Mouse (Mus musculus): ENCODE results near the gene Gpr19. TPM values are rescaled to one million over a fixed set of nuclear protein-coding genes. Genes with fewer than 3 reads are reported as not detected.

Gene Gpr19
- total and polyA plus RNA-seq, 2 experiments: 4.7 to 6.9 TPM

GRCm38 (mm10) chr6:134849461-134849860 lies 48.9 kb downstream of the Gpr19 start:
- Histone ChIP-seq H3K27me3 (ENCODE audit: control insufficient read depth, insufficient read depth, low read length) (no peaks in the 10 kb centered on the region), H3K27ac (replicated peaks; ENCODE audit: insufficient read depth, low read depth, low read length) (no peak overlapping the region), H3K4me3 (ENCODE audit: insufficient read depth, low read depth, low read length) (no peak overlapping the region), H3K36me3 (ENCODE audit: control insufficient read depth, insufficient read depth, low read length) (peaks cover 24% of the 10 kb centered on the region), H3K4me1 (ENCODE audit: control insufficient read depth, insufficient read depth, low read length) (no peaks in the 10 kb centered on the region), H3K9ac (ENCODE audit: low read depth, low read length) (no peak overlapping the region), H3K79me2 (ENCODE audit: control insufficient read depth, insufficient read depth, low read length) (no peaks in the 10 kb centered on the region; the same call in 1 of the 2 replicates)
- DNase-seq (ENCODE audit: extremely low read depth, low read depth, low spot score): no peak
- WGBS: 86% methylated on average over 2 of the region's 2 CpGs
- TF ChIP-seq CTCF (IDR thresholded peaks at IDR 0.05; ENCODE audit: low read depth, low read length) (no peak), POLR2A (IDR thresholded peaks at IDR 0.05; ENCODE audit: extremely low read depth, insufficient read depth, low read length) (no peak)

- Histone ChIP-seq H3K27ac (replicated peaks; ENCODE audit: insufficient read depth, low read depth, low read length) (no peak overlapping the region), H3K9ac (ENCODE audit: low read depth, low read length) (no peak overlapping the region), H3K4me3 (ENCODE audit: insufficient read depth, low read depth, low read length) (no peak overlapping the region), H3K4me1 (ENCODE audit: control insufficient read depth, insufficient read depth, low read length) (no peaks in the 10 kb centered on the region), H3K36me3 (ENCODE audit: control insufficient read depth, insufficient read depth, low read length) (peaks cover 21% of the 10 kb centered on the region), H3K79me2 (ENCODE audit: control insufficient read depth, insufficient read depth, low read length) (peaks cover 3% of the 10 kb centered on the region; the same call in 1 of the 2 replicates), H3K27me3 (ENCODE audit: control insufficient read depth, insufficient read depth, low read length) (no peaks in the 10 kb centered on the region)
- DNase-seq (ENCODE audit: extremely low read depth, low read depth, low spot score): no peak
- 88% methylated on average over 5 of the region's 5 CpGs for WGBS
- TF ChIP-seq CTCF (IDR thresholded peaks at IDR 0.05; ENCODE audit: low read depth, low read length) (0 out of 2 replicates have a peak, but pooled peaks have one; percentile 10), POLR2A (IDR thresholded peaks at IDR 0.05; ENCODE audit: extremely low read depth, insufficient read depth, low read length) (no peak)
These were observed 50.0 kb downstream of the Gpr19 start for GRCm38 (mm10) chr6:134848197-134848890.

- Histone ChIP-seq H3K9ac (ENCODE audit: low read depth, low read length) (no peak overlapping the region), H3K27me3 (ENCODE audit: control insufficient read depth, insufficient read depth, low read length) (no peaks in the 10 kb centered on the region), H3K4me3 (ENCODE audit: insufficient read depth, low read depth, low read length) (no peak overlapping the region), H3K79me2 (ENCODE audit: control insufficient read depth, insufficient read depth, low read length) (peaks cover 3% of the 10 kb centered on the region; the same call in 1 of the 2 replicates), H3K4me1 (ENCODE audit: control insufficient read depth, insufficient read depth, low read length) (no peaks in the 10 kb centered on the region), H3K36me3 (ENCODE audit: control insufficient read depth, insufficient read depth, low read length) (peaks cover 25% of the 10 kb centered on the region), H3K27ac (replicated peaks; ENCODE audit: insufficient read depth, low read depth, low read length) (no peak overlapping the region)
- TF ChIP-seq CTCF (IDR thresholded peaks at IDR 0.05; ENCODE audit: low read depth, low read length): no peak
- no peak for TF ChIP-seq POLR2A (IDR thresholded peaks at IDR 0.05; ENCODE audit: extremely low read depth, insufficient read depth, low read length)
- WGBS: 88% methylated on average over 4 of the region's 4 CpGs
- DNase-seq (ENCODE audit: extremely low read depth, low read depth, low spot score): no peak
These were observed 50.8 kb downstream of the Gpr19 start for GRCm38 (mm10) chr6:134847550-134847949.

- 74% methylated on average over 6 of the region's 6 CpGs for WGBS
- peaks cover 18% of the 10 kb centered on the region for H3K36me3 ChIP-seq (ENCODE audit: control insufficient read depth, insufficient read depth, low read length)
- H3K27me3 ChIP-seq (ENCODE audit: control insufficient read depth, insufficient read depth, low read length): no peaks in the 10 kb centered on the region
- TF ChIP-seq CTCF (IDR thresholded peaks at IDR 0.05; ENCODE audit: low read depth, low read length) (no peak), POLR2A (IDR thresholded peaks at IDR 0.05; ENCODE audit: extremely low read depth, insufficient read depth, low read length) (no peak)
- H3K79me2 ChIP-seq (ENCODE audit: control insufficient read depth, insufficient read depth, low read length): peaks cover 3% of the 10 kb centered on the region; the same call in 1 of the 2 replicates
- H3K4me1 ChIP-seq (ENCODE audit: control insufficient read depth, insufficient read depth, low read length): no peaks in the 10 kb centered on the region
- no peak overlapping the region for H3K9ac ChIP-seq (ENCODE audit: low read depth, low read length)
- no peak for DNase-seq (ENCODE audit: extremely low read depth, low read depth, low spot score)
- H3K27ac ChIP-seq (replicated peaks; ENCODE audit: insufficient read depth, low read depth, low read length): no peak overlapping the region
- no peak overlapping the region for H3K4me3 ChIP-seq (ENCODE audit: insufficient read depth, low read depth, low read length)
These were observed 52.1 kb downstream of the Gpr19 start for GRCm38 (mm10) chr6:134846308-134846707.

- Histone ChIP-seq H3K36me3 (ENCODE audit: control insufficient read depth, insufficient read depth, low read length) (peaks cover 13% of the 10 kb centered on the region; the same call in 1 of the 2 replicates), H3K9ac (ENCODE audit: low read depth, low read length) (no peak overlapping the region), H3K27ac (replicated peaks; ENCODE audit: insufficient read depth, low read depth, low read length) (no peak overlapping the region), H3K79me2 (ENCODE audit: control insufficient read depth, insufficient read depth, low read length) (peaks cover 3% of the 10 kb centered on the region; the same call in 1 of the 2 replicates), H3K4me1 (ENCODE audit: control insufficient read depth, insufficient read depth, low read length) (no peaks in the 10 kb centered on the region), H3K4me3 (ENCODE audit: insufficient read depth, low read depth, low read length) (no peak overlapping the region), H3K27me3 (ENCODE audit: control insufficient read depth, insufficient read depth, low read length) (no peaks in the 10 kb centered on the region)
- DNase-seq (ENCODE audit: extremely low read depth, low read depth, low spot score): no peak
- 83% methylated on average over 4 of the region's 4 CpGs for WGBS
- TF ChIP-seq POLR2A (IDR thresholded peaks at IDR 0.05; ENCODE audit: extremely low read depth, insufficient read depth, low read length) (no peak), CTCF (IDR thresholded peaks at IDR 0.05; ENCODE audit: low read depth, low read length) (no peak)
These were observed 52.7 kb downstream of the Gpr19 start for GRCm38 (mm10) chr6:134845726-134846125.

- H3K36me3 ChIP-seq (ENCODE audit: control insufficient read depth, insufficient read depth, low read length): peaks cover 11% of the 10 kb centered on the region; the same call in 1 of the 2 replicates
- no peaks in the 10 kb centered on the region for H3K27me3 ChIP-seq (ENCODE audit: control insufficient read depth, insufficient read depth, low read length)
- no peak for DNase-seq (ENCODE audit: extremely low read depth, low read depth, low spot score)
- no peaks in the 10 kb centered on the region; the same call in 1 of the 2 replicates for H3K4me1 ChIP-seq (ENCODE audit: control insufficient read depth, insufficient read depth, low read length)
- WGBS: 44% methylated on average over 2 of the region's 2 CpGs
- peaks cover 15% of the 10 kb centered on the region; the same call in 1 of the 2 replicates for H3K79me2 ChIP-seq (ENCODE audit: control insufficient read depth, insufficient read depth, low read length)
- no peak overlapping the region for H3K4me3 ChIP-seq (ENCODE audit: insufficient read depth, low read depth, low read length)
- TF ChIP-seq POLR2A (IDR thresholded peaks at IDR 0.05; ENCODE audit: extremely low read depth, insufficient read depth, low read length): no peak
- TF ChIP-seq CTCF (IDR thresholded peaks at IDR 0.05; ENCODE audit: low read depth, low read length): no peak
- no peak overlapping the region for H3K27ac ChIP-seq (replicated peaks; ENCODE audit: insufficient read depth, low read depth, low read length)
- H3K9ac ChIP-seq (ENCODE audit: low read depth, low read length): no peak overlapping the region
These were observed 58.0 kb downstream of the Gpr19 start for GRCm38 (mm10) chr6:134840346-134840745.
